ENCODE assay signal across 14 mouse cellular contexts in genomic region chr7:95914406-95915080, GRCm38 (mm10).
DNase-seq lines count a peak whose midpoint lies in the region; ATAC-seq and TF ChIP-seq lines count a peak whose summit lies in the region.
"Had no signal": no experiment of that assay in that cellular context is flagged by ENCODE, and none has a peak within 500 bp of the region (broad histone marks: within the 10 kb centered on the region; RNA-seq: fewer than 3 reads in every experiment).

No protein-coding gene starts in this region.

- no peaks in the 10 kb centered on the region for H3K9me3 ChIP-seq in lung, embryonic 14.5 days (ENCODE audit: low read depth, low read length)
- H3K9me3 ChIP-seq: limb, embryonic 15.5 days had no signal

- no peak for ATAC-seq in lung, embryonic 14.5 days (ENCODE audit: insufficient read depth)

- H3K9ac ChIP-seq in lung, embryonic 14.5 days: no peak overlapping the region
- H3K9ac ChIP-seq: limb, embryonic 15.5 days had no signal

- TF ChIP-seq POLR2A in embryonic fibroblast, embryonic 13.5 days (IDR thresholded peaks at IDR 0.05; ENCODE audit: low read depth, low read length): no peak
- no peak for TF ChIP-seq POLR2A in myocyte (IDR thresholded peaks at IDR 0.05; ENCODE audit: insufficient read length, low read depth)
- no peak for TF ChIP-seq POLR2A in cerebellum, adult 2 months (IDR thresholded peaks at IDR 0.05; ENCODE audit: borderline replicate concordance, insufficient read depth, low read length)

- H3K36me3 ChIP-seq in lung, embryonic 14.5 days (ENCODE audit: insufficient read depth): no peaks in the 10 kb centered on the region
- no peaks in the 10 kb centered on the region for H3K36me3 ChIP-seq in myocyte (ENCODE audit: control insufficient read depth, insufficient read depth)
- H3K36me3 ChIP-seq: G1E; limb, embryonic 15.5 days had no signal

- H3K27ac ChIP-seq in lung, embryonic 14.5 days (ENCODE audit: low read depth): no peak overlapping the region
- peak overlapping the region; percentile 24; the same call in 1 of the 2 replicates for H3K27ac ChIP-seq in embryonic fibroblast, embryonic 13.5 days (ENCODE audit: insufficient read depth, low read length)
- no peak overlapping the region for H3K27ac ChIP-seq in cerebellum, adult 2 months (ENCODE audit: insufficient read depth, low read length)
- H3K27ac ChIP-seq: limb, embryonic 15.5 days had no signal

- H3K27me3 ChIP-seq in lung, embryonic 14.5 days (ENCODE audit: insufficient read depth, low read length): no peaks in the 10 kb centered on the region
- H3K27me3 ChIP-seq in myocyte (ENCODE audit: control insufficient read depth, insufficient read depth, insufficient read length): no peaks in the 10 kb centered on the region
- no peaks in the 10 kb centered on the region for H3K27me3 ChIP-seq in cerebellum, adult 2 months (ENCODE audit: control insufficient read depth, insufficient read depth, low read length)
- H3K27me3 ChIP-seq: limb, embryonic 15.5 days had no signal

- DNase-seq in adrenal gland, adult 2 months: peak; percentile 10
- no peak for DNase-seq in adrenal gland, adult 8-10 months
- DNase-seq in lung, embryonic 14.5 days: peak; percentile 13
- DNase-seq in lung, postnatal 25 days (ENCODE audit: low spot score): no peak
- no peak for DNase-seq in cerebellum, adult 2 months
- DNase-seq in urinary bladder, postnatal 14 days (ENCODE audit: low spot score): no peak
- DNase-seq: gastrocnemius, postnatal 10 days; heart, postnatal 36 days; kidney, adult 11 months; spleen, adult 18-20 months had no signal

- TF ChIP-seq CTCF in lung, embryonic 14.5 days (IDR thresholded peaks at IDR 0.05; ENCODE audit: low read depth): no peak
- no peak for TF ChIP-seq CTCF in embryonic fibroblast, embryonic 13.5 days (IDR thresholded peaks at IDR 0.05; ENCODE audit: borderline replicate concordance, insufficient read depth, low read length)
- TF ChIP-seq CTCF in cerebellum, adult 2 months (IDR thresholded peaks at IDR 0.05; ENCODE audit: borderline replicate concordance, insufficient read depth, low read depth, low read length): no peak

- H3K79me2 ChIP-seq in myocyte (ENCODE audit: control insufficient read depth, insufficient read depth): no peaks in the 10 kb centered on the region

- 66% methylated on average over 4 of the region's 4 CpGs for WGBS in lung, embryonic 14.5 days
- WGBS in cerebellum, adult 2 months: 79% methylated on average over 4 of the region's 4 CpGs

- no peak overlapping the region for H3K4me3 ChIP-seq in lung, embryonic 14.5 days (ENCODE audit: low read depth, low read length)
- H3K4me3 ChIP-seq in embryonic fibroblast, embryonic 13.5 days (ENCODE audit: insufficient read depth, low read length): no peak overlapping the region
- no peak overlapping the region for H3K4me3 ChIP-seq in myocyte
- H3K4me3 ChIP-seq in cerebellum, adult 2 months (replicated peaks; ENCODE audit: insufficient read depth, low read depth, low read length): no peak overlapping the region
- H3K4me3 ChIP-seq: limb, embryonic 15.5 days had no signal

- no peaks in the 10 kb centered on the region for H3K4me1 ChIP-seq in lung, embryonic 14.5 days (ENCODE audit: insufficient read depth)
- no peaks in the 10 kb centered on the region; the same call in 1 of the 2 replicates for H3K4me1 ChIP-seq in embryonic fibroblast, embryonic 13.5 days (ENCODE audit: control insufficient read depth, insufficient read depth, low read length)
- H3K4me1 ChIP-seq in cerebellum, adult 2 months (ENCODE audit: control insufficient read depth, insufficient read depth, low read length): no peaks in the 10 kb centered on the region
- H3K4me1 ChIP-seq: limb, embryonic 15.5 days had no signal

- no peak overlapping the region for H3K4me2 ChIP-seq in lung, embryonic 14.5 days
- H3K4me2 ChIP-seq in myocyte (ENCODE audit: low read depth): peak overlapping the region; percentile 44
- H3K4me2 ChIP-seq: limb, embryonic 15.5 days had no signal

- H3ac ChIP-seq in myocyte (ENCODE audit: control insufficient read depth, insufficient read length): no peak overlapping the region

TF ChIP-seq in myocyte, 11 proteins besides CTCF, POLR2A, EP300 and RAD21:
- TF ChIP-seq MYOG (IDR thresholded peaks at IDR 0.05; ENCODE audit: control insufficient read depth in 1 of 3, insufficient read depth in 1 of 3, insufficient read length in 2 of 3, low read depth in 2 of 3) (peak in 2 of 3 experiments; percentile 75 to 86), MYOD1 (IDR thresholded peaks at IDR 0.05; ENCODE audit: control insufficient read depth in 1 of 3, insufficient read length in 2 of 3, low read depth in 2 of 3) (peak; percentile 62 to 94 (median 93)), CEBPB (IDR thresholded peaks at IDR 0.05; ENCODE audit: insufficient read depth, poor library complexity, severe bottlenecking) (peak; percentile 68), E2F4 (IDR thresholded peaks at IDR 0.05; ENCODE audit: insufficient read depth) (no peak), TCF3 (IDR thresholded peaks at IDR 0.05; ENCODE audit: insufficient read length, low read depth) (peak; percentile 45), USF1 (IDR thresholded peaks at IDR 0.05; ENCODE audit: low read depth) (no peak), TCF12 (IDR thresholded peaks at IDR 0.05; ENCODE audit: insufficient read depth, poor library complexity, severe bottlenecking) (peak; percentile 65), POLR2AphosphoS2 (IDR thresholded peaks at IDR 0.05; ENCODE audit: insufficient read length, low read depth) (no peak)

Comparison
In these comparisons a context has a peak if more than half of its experiments do, and no peak if none do; other contexts are left out.
1. DNase-seq: peak in adrenal gland, adult 2 months (single experiment) and lung, embryonic 14.5 days (single experiment); none in adrenal gland, adult 8-10 months (single experiment), lung, postnatal 25 days (single experiment), cerebellum, adult 2 months (0 of 2) and urinary bladder, postnatal 14 days (single experiment).